Mouse (Mus musculus): ENCODE measurements around the gene Tom1l2. TPM values are rescaled to one million over a fixed set of nuclear protein-coding genes. Genes with fewer than 3 reads are reported as not detected.

Tom1l2 gene
- polyA plus RNA-seq, 1 experiment from 2014 or later: 74.6 TPM

DNA sequence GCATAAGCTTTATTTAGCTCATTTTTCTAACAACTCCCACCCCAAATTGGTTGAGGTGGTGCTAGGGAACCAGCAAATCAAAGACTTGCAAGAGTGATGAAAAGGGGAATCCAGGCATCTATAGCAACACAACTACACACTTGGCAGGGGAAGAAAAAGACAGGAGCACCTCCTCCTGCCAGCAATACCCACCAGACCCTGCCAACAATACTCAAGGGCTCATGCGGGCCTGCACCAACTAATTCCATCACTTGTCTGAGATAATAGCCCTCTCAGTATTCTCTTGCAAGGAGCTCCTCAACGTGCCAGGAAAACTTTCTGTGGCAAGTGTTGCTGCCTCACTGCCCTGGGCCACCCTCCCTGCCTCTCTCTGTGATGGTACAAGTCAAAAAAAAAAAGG, 49.2 kb downstream of the Tom1l2 start:
- peak overlapping the region; percentile 80; the same call in 1 of the 2 replicates for H3K27ac ChIP-seq (ENCODE audit: low read length)

DNA sequence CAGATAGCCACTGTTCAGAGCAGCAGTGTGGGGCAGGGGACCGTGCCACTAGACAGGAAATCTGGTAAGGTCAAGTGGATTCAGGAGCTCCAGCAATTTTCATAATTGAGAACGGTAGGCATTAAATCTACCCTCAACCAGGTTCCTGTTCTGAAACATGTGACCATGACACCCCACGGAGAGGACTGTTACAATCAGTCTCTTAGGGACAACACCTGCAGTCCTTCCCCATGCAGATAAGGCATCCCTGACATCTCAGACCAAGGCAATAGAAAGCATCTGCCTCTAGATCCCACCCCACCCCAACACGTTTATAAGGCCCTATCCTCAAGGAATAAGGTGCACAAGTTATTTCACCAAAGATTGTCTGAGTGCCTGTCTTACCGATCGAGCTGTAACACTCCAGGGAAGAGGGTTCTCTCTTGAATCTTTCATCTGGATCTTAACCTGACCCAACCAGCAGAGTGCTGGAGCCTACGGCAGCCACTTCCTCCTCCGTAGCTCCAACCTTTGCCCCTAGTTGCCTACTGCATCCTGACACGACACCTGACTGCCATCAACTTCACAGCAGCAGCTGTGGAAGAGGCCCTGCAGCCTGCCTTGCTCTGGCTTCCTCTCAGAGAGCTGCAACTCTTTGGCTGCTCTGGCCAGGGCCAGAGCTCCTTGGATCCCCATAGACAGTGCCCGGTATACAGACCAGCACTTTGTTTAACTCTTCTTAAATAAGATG, 50.2 kb downstream of the Tom1l2 start:
- H3K4me1 ChIP-seq (ENCODE audit: control insufficient read depth, insufficient read depth, low read length): peaks cover 37% of the 10 kb centered on the region
- 75% methylated on average over 10 of the region's 10 CpGs for WGBS
- no peak for ATAC-seq

More for the DNA sequence above, 49.2 kb downstream of the Tom1l2 start:
- H3K4me1 ChIP-seq (ENCODE audit: control insufficient read depth, insufficient read depth, low read length): peaks cover 38% of the 10 kb centered on the region
- no peak for ATAC-seq
- no peaks in the 10 kb centered on the region for H3K27me3 ChIP-seq (ENCODE audit: control insufficient read depth, insufficient read depth, low read depth, low read length)
- H3K4me2 ChIP-seq (ENCODE audit: low read length): no peak overlapping the region
- no peaks in the 10 kb centered on the region for H3K9me3 ChIP-seq (replicated peaks; ENCODE audit: control insufficient read depth, low read length, poor library complexity, severe bottlenecking)
- 43% methylated on average over 2 of the region's 2 CpGs for WGBS
- H3K9ac ChIP-seq (ENCODE audit: low read depth, low read length): no peak overlapping the region
- H3K4me3 ChIP-seq (ENCODE audit: low read depth, low read length): no peak overlapping the region
- H3K36me3 ChIP-seq (ENCODE audit: control insufficient read depth, insufficient read depth, low read length): no peaks in the 10 kb centered on the region

DNA sequence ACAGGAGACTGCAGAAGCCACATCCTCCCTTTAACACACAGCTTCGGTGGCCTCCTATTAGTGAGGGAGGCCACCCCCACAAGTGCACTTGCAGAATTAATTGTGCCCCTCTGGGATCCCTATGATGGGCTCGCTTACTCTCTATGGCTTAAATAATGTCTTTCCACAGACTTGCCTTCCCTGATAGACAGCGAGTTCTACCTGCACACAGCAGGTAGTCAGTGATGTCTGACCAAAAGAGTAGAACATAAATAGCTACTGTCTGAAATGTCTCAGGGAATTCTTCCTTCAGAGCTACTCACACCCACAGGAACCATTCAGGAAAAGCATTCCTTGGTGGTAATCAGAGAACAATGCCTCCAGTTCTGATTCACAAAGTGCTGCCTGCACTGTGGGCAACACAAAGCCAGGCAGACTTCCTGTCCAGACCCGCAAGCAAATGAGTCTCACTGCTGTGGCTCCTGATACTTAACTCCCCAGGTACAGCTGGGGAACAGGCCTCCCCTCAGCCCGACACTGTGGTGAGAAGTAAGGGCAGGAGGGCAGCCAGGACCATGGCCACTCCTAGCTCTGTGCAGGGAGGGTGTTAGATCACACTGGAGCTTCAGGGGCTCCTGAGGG, 51.0 kb downstream of the Tom1l2 start:
- H3K27ac ChIP-seq (ENCODE audit: low read length): peak overlapping the region; percentile 80
- peak overlapping the region; percentile 36 for H3K9ac ChIP-seq (ENCODE audit: low read depth, low read length)
- ATAC-seq: peak; percentile 58; the same call in 1 of the 2 replicates
- no peaks in the 10 kb centered on the region for H3K36me3 ChIP-seq (ENCODE audit: control insufficient read depth, insufficient read depth, low read length)
- no peaks in the 10 kb centered on the region for H3K9me3 ChIP-seq (replicated peaks; ENCODE audit: control insufficient read depth, low read length, poor library complexity, severe bottlenecking)
- H3K4me3 ChIP-seq (ENCODE audit: low read depth, low read length): no peak overlapping the region
- peaks cover 37% of the 10 kb centered on the region for H3K4me1 ChIP-seq (ENCODE audit: control insufficient read depth, insufficient read depth, low read length)
- 15% methylated on average over 5 of the region's 5 CpGs for WGBS
- H3K27me3 ChIP-seq (ENCODE audit: control insufficient read depth, insufficient read depth, low read depth, low read length): no peaks in the 10 kb centered on the region
- no peak overlapping the region for H3K4me2 ChIP-seq (ENCODE audit: low read length)

More for the DNA sequence above, 50.2 kb downstream of the Tom1l2 start:
- H3K27me3 ChIP-seq (ENCODE audit: control insufficient read depth, insufficient read depth, low read depth, low read length): no peaks in the 10 kb centered on the region
- H3K36me3 ChIP-seq (ENCODE audit: control insufficient read depth, insufficient read depth, low read length): no peaks in the 10 kb centered on the region
- no peaks in the 10 kb centered on the region for H3K9me3 ChIP-seq (replicated peaks; ENCODE audit: control insufficient read depth, low read length, poor library complexity, severe bottlenecking)
- H3K4me3 ChIP-seq (ENCODE audit: low read depth, low read length): no peak overlapping the region
- H3K27ac ChIP-seq (ENCODE audit: low read length): peak overlapping the region; percentile 80
- H3K9ac ChIP-seq (ENCODE audit: low read depth, low read length): no peak overlapping the region
- no peak overlapping the region for H3K4me2 ChIP-seq (ENCODE audit: low read length)

DNA sequence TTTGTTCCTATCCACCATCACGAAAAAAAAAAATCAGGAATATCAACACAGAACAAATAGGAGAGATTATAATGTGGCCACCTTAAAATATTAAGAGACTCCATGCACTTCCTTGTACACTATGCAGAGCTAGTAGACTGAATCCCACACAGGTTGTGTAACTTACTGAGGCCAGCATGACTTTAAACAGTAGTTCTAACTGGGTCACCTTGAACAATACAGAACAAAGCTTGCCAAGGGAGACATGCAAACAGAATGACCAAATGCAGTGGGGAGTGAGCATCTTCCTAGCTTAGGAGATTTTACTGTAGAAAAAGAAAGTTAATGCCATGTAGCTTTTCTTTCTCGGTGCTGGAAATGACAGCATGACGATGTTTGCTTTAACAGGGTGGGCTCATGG, 52.4 kb downstream of the Tom1l2 start:
- no peak overlapping the region for H3K4me2 ChIP-seq (ENCODE audit: low read length)
- H3K4me3 ChIP-seq (ENCODE audit: low read depth, low read length): no peak overlapping the region
- peaks cover 43% of the 10 kb centered on the region for H3K4me1 ChIP-seq (ENCODE audit: control insufficient read depth, insufficient read depth, low read length)
- H3K27ac ChIP-seq (ENCODE audit: low read length): peak overlapping the region; percentile 80; the same call in 1 of the 2 replicates
- no peaks in the 10 kb centered on the region for H3K9me3 ChIP-seq (replicated peaks; ENCODE audit: control insufficient read depth, low read length, poor library complexity, severe bottlenecking)
- no peaks in the 10 kb centered on the region for H3K36me3 ChIP-seq (ENCODE audit: control insufficient read depth, insufficient read depth, low read length)
- WGBS: 68% methylated on average over 3 of the region's 3 CpGs
- no peak overlapping the region for H3K9ac ChIP-seq (ENCODE audit: low read depth, low read length)
- H3K27me3 ChIP-seq (ENCODE audit: control insufficient read depth, insufficient read depth, low read depth, low read length): no peaks in the 10 kb centered on the region
- ATAC-seq: no peak

DNA sequence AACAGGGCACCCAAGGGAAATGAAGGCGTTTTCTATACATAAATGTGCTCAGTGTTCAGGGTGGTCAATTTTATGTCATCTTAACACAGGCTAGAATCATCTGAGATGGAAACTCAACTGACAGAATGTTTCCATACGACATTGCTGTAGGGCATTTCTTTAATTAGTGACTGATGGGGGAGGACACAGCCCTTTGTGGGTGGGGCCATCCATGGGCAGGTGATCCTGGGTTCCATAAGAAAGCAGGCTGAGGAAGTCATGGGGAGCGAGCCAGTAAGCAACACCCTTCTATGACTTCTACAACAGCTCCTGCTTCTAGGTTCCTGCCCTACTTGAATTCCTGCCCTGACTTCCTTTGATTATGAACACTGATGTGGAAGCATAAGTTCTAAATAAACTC, 54.9 kb downstream of the Tom1l2 start:
- peaks cover 55% of the 10 kb centered on the region for H3K4me1 ChIP-seq (ENCODE audit: control insufficient read depth, insufficient read depth, low read length)
- ATAC-seq: no peak

DNA sequence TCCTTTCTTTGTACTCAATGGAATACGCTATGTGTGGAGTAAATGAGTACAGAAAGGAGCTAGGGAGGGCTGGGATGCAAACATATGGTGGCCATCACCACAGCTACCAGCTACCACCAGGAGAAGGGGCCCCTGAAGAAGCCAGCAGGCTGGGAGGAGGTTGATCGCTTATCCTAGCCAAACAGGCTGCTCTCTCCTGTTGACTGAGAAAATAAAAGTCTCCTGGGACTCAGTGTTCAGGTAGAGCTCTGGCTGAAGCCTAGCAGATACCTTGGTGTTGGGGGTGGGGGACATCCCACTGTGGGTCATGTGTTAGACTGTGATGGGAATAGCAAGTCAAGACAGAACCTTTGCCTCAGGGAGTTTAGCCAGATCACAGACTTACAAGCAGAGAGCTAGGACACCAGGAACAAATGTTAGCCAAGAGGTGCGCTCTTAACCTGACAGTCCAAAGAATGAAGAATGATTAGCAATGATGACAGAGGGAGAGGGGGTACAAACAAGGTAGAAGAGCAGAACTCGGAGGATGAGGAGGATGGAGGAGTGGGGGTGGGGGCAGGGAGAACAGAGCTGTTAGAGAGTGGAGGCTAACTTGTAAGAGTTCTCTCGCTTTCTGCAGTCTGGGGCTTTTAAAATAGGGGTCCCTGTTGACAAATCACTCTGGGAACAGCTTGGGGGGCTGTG, 57.9 kb downstream of the Tom1l2 start:
- Histone ChIP-seq H3K9me3 (replicated peaks; ENCODE audit: control insufficient read depth, low read length, poor library complexity, severe bottlenecking) (no peaks in the 10 kb centered on the region), H3K4me2 (ENCODE audit: low read length) (no peak overlapping the region), H3K9ac (ENCODE audit: low read depth, low read length) (no peak overlapping the region), H3K4me1 (ENCODE audit: control insufficient read depth, insufficient read depth, low read length) (peaks cover 47% of the 10 kb centered on the region), H3K27ac (ENCODE audit: low read length) (peak overlapping the region; percentile 80), H3K4me3 (ENCODE audit: low read depth, low read length) (no peak overlapping the region), H3K36me3 (ENCODE audit: control insufficient read depth, insufficient read depth, low read length) (no peaks in the 10 kb centered on the region), H3K27me3 (ENCODE audit: control insufficient read depth, insufficient read depth, low read depth, low read length) (no peaks in the 10 kb centered on the region)
- 46% methylated on average over 5 of the region's 5 CpGs for WGBS
- 0 out of 2 replicates have a peak, but pooled peaks have one; percentile 26 for ATAC-seq

More for the DNA sequence above, 54.9 kb downstream of the Tom1l2 start:
- no peak overlapping the region for H3K4me2 ChIP-seq (ENCODE audit: low read length)
- H3K9ac ChIP-seq (ENCODE audit: low read depth, low read length): no peak overlapping the region
- no peaks in the 10 kb centered on the region for H3K27me3 ChIP-seq (ENCODE audit: control insufficient read depth, insufficient read depth, low read depth, low read length)
- no peak overlapping the region for H3K4me3 ChIP-seq (ENCODE audit: low read depth, low read length)
- no peaks in the 10 kb centered on the region for H3K9me3 ChIP-seq (replicated peaks; ENCODE audit: control insufficient read depth, low read length, poor library complexity, severe bottlenecking)
- 83% methylated on average over 3 of the region's 3 CpGs for WGBS
- no peak overlapping the region for H3K27ac ChIP-seq (ENCODE audit: low read length)
- H3K36me3 ChIP-seq (ENCODE audit: control insufficient read depth, insufficient read depth, low read length): no peaks in the 10 kb centered on the region

DNA sequence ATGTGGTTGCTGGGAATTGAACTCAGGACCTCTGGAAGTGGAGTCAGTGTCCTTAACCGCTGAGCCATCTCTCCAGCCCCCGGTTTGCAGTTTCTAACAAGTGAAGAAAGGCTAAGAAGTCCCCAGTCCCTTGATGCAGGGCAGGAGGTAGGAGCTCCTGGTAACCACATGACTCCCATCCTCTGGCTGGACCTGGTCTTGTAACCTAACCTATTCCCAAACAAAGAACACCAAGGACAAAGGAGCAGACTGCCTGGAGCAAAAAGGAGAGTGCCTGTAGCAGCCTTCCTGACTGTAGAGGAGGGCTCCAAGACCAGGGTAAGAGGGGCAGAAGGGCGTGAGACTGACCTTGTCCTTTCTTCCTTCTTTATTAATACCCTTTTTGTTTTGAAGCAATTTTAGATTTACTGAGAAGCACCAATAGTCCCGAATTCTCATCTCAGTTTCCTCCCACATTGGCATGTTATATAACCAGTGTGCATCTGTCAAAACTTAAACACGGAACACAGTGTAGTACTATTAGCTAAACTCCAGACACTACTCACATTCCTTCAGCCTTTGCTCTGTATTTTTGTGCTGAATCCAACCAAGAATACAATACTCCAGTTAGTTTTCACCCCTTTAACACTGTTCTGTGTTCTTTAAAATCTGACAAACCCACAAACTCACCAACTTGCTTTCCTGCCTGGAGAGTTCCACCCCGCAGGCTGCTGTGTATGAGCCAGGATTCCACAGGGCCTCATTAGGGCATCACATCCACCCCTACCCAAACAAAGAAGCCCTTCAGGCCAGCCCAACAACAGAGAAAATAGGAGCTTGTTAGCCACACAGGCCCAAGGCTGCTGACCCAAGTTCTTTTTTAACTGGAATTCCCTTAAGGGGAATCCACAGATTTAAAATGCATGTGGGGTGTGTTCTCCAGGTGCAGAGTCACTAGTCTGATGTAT, 58.7 kb downstream of the Tom1l2 start:
- H3K9me3 ChIP-seq (replicated peaks; ENCODE audit: control insufficient read depth, low read length, poor library complexity, severe bottlenecking): no peaks in the 10 kb centered on the region
- 61% methylated on average over 6 of the region's 6 CpGs for WGBS

DNA sequence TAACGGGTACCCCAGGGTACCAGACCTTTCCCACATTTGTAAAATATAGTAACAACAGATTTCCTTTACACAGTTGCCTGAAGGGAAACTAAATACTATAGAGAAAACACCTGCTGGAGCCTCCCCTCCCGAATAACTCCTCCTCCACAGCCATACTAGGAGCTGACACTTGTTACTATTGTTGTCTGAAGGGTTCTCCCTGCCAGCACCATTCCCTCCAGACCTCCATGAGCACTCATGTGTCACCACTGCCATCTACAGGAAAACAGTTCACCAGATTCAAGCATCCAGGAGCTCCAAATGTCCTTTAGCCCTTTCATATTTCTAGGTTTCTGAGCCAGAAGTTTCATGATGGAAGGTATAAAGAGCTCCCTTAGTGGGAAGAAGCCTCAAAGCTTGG, 60.0 kb downstream of the Tom1l2 start:
- peak overlapping the region; percentile 51 for H3K27ac ChIP-seq (ENCODE audit: low read length)
- H3K27me3 ChIP-seq (ENCODE audit: control insufficient read depth, insufficient read depth, low read depth, low read length): no peaks in the 10 kb centered on the region
- H3K36me3 ChIP-seq (ENCODE audit: control insufficient read depth, insufficient read depth, low read length): no peaks in the 10 kb centered on the region
- no peaks in the 10 kb centered on the region for H3K9me3 ChIP-seq (replicated peaks; ENCODE audit: control insufficient read depth, low read length, poor library complexity, severe bottlenecking)
- H3K4me2 ChIP-seq (ENCODE audit: low read length): no peak overlapping the region
- no peak overlapping the region for H3K4me3 ChIP-seq (ENCODE audit: low read depth, low read length)
- H3K4me1 ChIP-seq (ENCODE audit: control insufficient read depth, insufficient read depth, low read length): peaks cover 56% of the 10 kb centered on the region
- 0 out of 2 replicates have a peak, but pooled peaks have one; percentile 43 for ATAC-seq
- no peak overlapping the region for H3K9ac ChIP-seq (ENCODE audit: low read depth, low read length)
- 34% methylated on average over 2 of the region's 2 CpGs for WGBS

More for the DNA sequence above, 58.7 kb downstream of the Tom1l2 start:
- peak; percentile 63 for ATAC-seq
- Histone ChIP-seq H3K27me3 (ENCODE audit: control insufficient read depth, insufficient read depth, low read depth, low read length) (no peaks in the 10 kb centered on the region), H3K4me3 (ENCODE audit: low read depth, low read length) (no peak overlapping the region), H3K27ac (ENCODE audit: low read length) (peak overlapping the region; percentile 80), H3K9ac (ENCODE audit: low read depth, low read length) (no peak overlapping the region), H3K36me3 (ENCODE audit: control insufficient read depth, insufficient read depth, low read length) (no peaks in the 10 kb centered on the region), H3K4me1 (ENCODE audit: control insufficient read depth, insufficient read depth, low read length) (peaks cover 52% of the 10 kb centered on the region), H3K4me2 (ENCODE audit: low read length) (no peak overlapping the region)

Data from midbrain, embryonic 16.5 days (tissue).